Mouse (Mus musculus) testis, adult 2 months (tissue): ENCODE data around the gene Lamb1.

Experiments used
- CTCF ChIP-seq: fragments of 200-500 bp; IDR thresholded peaks from 2 replicates; pipeline ENCODE4 v1.5.1; 2012; ENCODE audit warnings: low read depth, mild to moderate bottlenecking, inconsistent platforms, low read length, moderate library complexity; ENCODE audit not compliant: control insufficient read depth, insufficient read depth, insufficient replicate concordance
- POLR2A ChIP-seq: fragments of 200-500 bp; IDR thresholded peaks from 2 replicates; pipeline ENCODE4 v1.6.1; 2012; ENCODE audit warnings: low read depth, mild to moderate bottlenecking, inconsistent platforms, low read length, moderate library complexity; ENCODE audit not compliant: control insufficient read depth

- TF ChIP-seq POLR2A (no peak), CTCF (no peak)
These were observed 39.6 kb upstream of the Lamb1 start for GRCm38 (mm10) chr12:31225451-31225850.
